Mouse (Mus musculus) CD4-positive, CD25-positive, alpha-beta regulatory T cell, adult 2 months (primary cell): ENCODE data around the gene Klhl42.

Experiments
- DNase-seq: peaks from one replicate; pipeline ENCODE4 v3.0.0-alpha.2; 2012; ENCODE audit warnings: low read depth, low spot score

Klhl42 gene

DNA sequence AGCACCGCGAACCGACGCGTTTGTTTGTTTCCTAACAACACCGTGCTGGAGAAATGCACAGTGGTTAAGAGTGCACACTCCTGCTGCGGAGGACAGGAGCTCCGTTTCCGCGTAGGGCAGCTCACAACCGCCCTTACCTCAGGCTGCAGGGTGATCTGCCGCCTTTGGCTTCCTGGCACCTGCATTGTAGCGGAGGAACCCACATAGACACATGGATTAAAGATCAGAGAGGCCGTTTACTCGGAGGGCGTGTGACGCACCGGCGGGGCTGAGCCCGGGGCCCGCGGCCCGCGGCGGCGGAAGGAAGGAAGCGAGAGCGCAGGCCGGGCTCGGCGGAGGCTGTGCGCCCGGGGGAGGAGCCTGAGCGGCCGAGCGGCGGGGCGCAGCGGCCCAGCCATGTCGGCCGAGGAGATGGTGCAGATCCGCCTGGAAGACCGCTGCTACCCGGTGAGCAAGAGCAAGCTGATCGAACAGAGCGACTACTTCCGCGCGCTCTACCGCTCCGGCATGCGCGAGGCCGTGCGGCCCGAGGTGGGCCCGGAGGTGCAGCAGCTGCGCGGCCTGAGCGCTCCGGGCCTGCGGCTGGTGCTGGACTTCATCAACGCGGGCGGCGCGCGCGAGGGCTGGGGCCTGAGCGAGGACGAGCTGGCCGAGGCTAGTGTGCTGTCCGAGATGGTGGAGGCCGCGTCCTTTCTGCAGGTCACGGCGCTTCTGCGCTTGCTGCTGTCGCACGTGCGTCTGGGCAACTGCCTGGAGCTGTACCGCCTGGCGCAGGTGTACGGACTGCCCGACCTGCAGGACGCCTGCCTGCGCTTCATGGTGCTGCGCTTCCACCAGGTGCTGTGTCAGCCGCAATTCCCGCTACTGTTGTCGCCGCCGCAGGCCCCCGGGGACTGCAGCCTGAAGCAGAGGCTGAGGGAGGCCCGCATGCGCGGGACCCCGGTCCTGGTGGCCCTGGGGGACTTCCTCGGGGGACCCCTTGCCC is at the start of gene Klhl42:
Gene Klhl42 (plus strand): TSS at position 244 of the 985 bp plus-strand sequence.
- peak; percentile 87 for DNase-seq

DNA sequence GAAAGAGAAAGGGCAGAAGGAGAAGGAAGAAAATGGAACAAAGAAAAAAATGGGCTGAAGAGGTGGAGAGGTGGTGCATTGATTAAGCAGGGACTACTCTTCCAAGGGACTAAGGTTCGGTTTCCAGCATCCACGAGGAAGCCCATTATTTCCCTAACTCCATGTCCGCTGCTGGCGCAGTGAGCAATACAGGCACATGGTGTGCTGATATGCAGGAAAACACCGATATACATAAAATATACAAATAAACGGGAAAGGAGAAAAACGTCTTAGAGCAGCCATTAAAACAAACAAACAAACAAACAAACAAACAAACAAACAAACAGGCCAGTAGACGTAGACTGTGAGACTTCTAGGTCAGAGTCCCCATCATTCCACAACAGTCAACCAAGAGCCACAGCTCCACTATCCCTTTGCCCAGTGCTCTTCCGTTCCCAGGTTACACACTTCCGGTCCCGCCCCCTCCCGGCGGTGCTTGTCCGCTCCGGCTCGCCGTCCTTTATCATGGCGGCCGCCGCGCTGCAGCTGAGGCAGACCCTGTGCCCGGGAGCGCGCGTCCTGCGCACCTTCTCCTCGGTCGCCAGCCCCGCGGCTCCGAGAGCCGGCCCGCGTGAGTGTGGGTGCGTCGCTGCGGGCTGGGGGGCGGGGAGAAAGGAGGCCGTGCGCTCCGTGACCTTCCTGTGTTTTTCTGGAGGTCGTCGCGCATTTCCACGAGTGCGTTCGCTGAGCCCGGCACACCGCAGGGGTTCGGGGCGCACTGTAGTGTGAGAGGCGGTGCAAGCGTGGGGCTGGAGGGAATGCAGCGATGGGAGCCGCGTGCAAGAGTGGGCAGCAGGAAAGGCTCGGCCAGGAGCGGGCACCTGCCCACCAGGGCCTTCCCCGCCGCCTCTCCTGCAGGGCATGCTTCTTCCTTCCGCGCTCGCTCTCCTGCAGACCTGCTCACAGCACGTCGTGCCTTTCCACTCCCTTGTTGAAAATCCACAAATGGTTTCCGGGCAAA is 48.6 kb upstream of the Klhl42 start, which contains the start of gene Mrps35:
Gene Mrps35 (plus strand): TSS at position 474 of the 1,000 bp plus-strand sequence.
- DNase-seq = peak; percentile 91

DNA sequence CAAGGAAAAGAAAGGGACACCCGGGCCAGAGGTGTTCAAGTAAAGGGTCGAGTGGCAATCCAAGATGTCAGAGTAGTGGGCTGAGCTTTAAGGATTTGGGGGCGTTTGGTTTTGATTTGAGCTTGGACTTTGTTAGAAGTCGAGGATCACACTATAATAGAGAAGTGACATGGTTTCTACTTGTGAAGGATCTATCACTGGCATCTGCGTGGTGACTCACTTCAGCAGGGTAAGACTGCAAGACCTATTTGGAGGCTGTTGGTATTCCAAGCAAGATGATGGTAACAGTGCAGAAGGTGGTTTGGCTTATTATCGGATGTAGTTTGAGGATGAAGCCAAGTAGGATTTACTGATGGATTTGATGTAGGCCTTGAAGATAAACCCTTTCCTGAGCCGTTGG is 47.5 kb upstream of the Klhl42 start:
- DNase-seq = no peak

DNA sequence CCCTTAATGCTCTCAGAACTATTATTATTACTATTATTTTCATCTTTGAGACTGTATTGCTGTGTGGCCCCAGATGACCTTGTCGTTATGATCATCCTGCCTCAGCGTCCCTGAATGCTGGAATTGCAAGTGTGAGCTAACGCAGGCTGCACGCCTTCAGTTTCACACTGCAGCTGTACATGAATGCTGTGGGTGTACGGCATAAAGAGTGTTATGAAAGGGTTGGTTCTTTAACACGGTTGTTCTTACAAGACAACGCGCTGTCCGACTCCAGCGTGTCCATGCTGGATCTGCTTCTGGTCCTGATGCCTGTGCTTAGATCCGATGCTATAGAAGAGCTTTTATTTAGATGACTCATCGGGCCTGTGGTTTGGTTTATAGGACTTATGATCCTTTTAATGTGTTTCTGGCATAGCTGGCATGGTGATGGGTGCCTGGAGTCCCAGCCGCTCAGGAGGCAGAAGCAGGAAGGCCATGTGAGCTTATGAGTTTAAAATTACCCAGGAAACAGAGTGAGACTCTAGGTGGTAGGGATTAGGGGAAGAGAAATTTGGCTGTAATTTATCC is 41.9 kb upstream of the Klhl42 start:
- no peak for DNase-seq

DNA sequence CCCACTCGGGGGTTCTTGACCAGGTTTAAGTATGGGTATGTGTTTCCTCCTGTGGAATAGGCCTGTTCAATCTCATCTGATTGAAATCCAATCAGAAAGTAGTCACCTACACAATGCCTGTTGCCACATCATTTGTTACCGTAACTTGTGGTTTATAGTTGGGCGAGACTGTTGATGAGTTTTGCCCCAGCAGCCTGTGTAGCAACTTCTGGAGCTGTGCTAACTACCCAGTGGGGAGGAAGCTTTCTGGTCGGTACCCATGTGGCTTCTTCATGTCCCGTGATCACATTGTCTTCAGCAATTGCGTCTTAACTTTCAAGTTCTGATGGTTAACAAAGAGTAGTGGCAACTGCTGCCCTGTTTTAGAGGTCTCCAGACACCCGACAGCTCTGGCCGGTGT is 39.5 kb upstream of the Klhl42 start:
- no peak for DNase-seq

DNA sequence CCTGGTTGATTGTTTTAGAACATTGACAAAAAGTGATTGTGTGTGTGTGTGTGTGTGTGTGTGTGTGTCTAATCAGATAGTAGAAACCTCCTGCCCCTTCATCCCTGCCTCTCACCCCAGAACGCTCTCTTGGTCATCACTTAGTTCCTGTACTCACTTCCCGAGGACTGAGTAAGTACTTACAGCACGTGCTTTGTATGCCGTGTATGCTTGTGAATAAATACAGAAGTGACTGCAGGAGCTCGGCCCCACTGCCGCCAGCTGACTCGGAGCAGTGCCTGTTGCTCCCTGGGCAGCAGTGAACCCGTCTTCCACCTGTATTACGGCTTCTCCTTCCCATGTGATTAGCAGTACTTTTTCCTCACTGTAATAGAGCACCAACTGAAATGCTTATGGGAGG is 38.7 kb upstream of the Klhl42 start:
- no peak for DNase-seq

DNA sequence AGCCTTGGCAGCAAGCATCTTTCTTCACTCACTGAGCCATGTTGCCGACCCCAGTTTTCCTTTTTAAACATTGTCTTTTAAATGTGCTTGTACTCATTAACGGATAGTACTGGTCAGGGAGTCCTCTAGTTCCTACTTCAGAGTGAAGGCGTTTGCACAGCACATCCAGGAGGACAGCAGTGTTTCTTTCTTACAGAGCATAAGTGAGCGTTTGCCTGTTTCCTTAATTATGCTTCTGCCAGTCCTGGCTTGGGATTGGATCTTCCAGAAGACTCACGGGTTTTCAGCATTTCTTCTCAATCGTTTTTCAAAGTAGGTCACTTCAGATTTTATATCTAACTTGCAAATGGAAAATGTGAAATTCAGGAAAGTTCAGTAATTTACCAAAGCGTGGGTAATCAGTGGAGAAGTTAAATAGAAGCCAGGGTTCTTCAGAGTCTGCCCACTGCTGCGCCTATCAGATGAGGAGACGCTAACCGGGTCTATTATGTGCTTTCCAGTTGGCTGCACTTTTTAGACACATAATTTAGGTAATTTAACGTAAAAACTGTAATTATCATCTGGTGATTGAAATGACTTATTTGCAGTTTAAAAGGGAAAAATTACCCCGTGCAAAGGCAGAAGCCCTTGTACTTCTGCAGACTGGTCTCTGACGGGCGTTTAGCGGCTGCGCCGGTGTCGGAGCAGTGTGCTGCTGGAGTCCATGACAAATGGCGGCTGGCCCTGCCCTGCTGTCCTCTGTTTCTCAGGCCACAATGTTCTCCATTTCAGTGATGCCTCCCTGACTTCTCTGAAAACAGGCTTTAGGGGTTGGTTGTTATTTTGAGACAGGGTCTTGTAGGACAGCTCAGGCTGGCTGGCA is 37.2 kb upstream of the Klhl42 start:
- no peak for DNase-seq

DNA sequence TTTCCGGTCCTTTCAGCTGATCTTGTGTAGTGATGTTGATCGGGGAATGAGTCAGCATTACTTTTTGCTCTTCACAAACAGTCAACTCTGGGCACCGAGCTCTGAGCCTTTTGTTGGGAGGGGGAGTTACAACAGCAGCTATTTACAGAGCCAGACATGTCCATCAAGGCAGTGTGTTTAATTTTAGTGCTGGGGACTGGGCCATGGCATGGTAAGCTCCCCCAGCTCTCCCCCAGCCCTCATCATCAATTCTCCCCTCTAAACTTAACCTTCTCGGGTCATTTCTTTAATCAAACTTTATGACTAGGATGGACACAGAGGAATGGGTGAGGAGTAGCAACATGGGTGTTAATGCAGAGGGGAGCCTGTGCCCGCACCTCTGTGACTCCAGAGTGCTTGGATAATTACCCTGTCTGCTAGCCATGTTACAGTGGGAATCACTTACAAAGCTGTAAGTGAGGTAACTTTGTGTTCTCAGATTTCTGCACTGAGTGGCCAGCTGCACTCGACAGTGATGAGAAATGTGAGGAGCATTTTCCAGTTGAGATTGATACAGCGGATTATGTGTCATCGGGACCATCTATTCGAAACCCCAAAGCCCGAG is 35.7 kb upstream of the Klhl42 start:
- DNase-seq = no peak

DNA sequence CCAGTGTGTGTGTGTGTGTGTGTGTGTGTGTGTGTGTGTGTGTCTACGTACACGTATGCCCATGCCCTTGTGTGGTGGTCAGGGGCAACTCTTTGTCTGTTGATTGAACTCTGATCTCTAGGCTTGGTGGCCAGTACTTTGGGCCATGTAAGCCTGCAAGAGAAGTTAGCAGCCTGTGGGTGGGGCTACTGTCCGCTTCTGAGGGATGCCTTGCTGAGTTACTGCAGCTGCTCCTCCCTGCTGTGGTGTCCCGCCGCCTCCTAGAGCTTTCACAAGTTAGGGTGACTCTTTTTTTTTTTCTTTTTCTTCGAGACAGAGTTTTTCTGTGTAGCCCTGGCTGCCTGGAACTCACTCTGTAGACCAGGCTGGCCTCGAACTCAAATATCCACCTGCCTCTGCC is 31.9 kb upstream of the Klhl42 start:
- no peak for DNase-seq

DNA sequence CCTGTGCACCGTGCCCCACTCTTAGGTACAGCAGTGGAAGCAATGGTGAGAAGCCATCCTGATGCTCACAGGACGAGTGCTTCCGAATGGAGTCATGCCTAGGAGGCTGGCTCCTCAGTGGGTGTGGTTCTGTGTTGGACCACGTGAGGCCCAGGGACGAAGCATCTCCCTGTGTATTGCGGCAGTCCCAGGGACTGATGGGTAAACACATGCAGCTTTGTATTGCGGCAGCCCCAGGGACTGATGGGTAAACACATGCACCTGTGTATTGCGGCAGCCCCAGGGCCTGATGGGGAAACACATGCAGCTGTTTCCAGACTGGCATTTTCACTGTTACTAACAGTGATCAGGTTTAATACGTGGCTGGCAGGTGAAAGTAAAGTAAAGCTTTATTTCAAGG is 29.5 kb upstream of the Klhl42 start:
- no peak for DNase-seq

DNA sequence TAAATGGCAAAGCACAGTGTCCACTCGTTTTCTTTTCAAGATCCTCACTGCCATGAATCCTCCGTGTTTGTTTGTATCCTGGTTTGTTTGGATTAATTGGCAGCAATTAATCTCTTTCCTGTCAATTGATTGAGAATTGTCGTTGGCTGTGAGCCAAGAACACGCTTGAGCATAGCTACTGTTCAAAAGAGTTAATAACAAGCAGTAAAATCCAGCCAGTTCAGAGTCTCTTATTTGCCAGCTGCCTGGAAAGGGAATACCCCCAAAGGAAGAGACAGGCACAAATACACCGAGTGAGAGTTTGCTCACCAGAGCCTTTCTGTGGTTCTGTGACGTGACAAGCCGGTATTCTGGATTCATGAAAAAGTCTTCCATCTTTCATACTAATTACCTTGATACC is 29.1 kb upstream of the Klhl42 start:
- no peak for DNase-seq

DNA sequence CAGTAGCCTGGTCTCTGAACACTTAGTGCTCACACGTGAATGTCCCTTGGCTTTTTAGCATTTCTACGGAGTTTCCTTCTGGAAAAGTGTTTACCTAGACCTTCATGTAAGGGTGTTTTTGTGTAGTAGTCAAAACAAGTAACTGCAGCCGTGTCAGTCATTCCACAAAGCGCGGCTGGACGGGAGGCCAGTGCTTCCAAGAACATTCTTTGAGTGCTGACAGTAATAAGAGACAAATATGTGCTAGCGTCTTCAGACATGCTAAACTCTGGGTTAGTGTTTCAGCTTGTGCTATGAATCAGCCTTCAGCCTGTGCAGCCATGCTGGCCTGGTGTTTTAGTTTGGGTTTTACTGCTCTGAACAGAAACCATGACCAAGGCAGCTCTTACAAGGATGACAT is 28.5 kb upstream of the Klhl42 start:
- DNase-seq = no peak

DNA sequence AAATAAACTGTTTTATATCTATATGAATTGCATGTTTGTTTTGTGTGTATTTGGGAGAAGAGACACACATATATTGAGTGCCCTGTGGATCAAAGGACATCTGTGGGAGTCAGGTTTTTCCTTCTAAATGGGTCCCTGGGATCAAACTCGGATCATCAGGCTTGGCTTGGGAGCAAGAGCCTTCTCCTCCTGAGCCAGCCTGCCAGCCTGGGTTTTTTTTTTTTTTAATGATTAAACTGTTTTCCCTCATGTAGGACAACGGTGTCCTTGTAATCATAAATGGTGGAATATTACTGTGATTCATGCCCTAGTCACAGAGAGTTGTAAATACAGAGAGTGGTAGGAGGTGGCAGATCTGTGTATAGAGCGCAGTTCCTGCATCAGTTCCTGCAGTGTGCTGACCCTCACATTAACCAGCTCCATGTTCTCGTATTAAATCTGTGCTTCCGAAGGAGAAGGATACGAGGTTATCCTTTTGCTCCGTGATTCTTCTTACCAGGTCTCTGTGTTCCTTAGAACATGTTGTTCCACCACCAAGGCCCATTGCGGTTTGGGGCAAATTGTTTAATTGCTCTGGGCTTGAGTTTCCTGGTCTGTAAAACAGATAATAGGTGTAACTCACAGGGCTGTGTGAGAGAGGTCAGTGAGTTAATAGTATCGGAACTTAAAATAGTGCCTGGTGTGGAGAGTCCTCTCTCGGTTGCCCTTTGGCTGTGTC is 26.8 kb upstream of the Klhl42 start:
- DNase-seq = no peak

DNA sequence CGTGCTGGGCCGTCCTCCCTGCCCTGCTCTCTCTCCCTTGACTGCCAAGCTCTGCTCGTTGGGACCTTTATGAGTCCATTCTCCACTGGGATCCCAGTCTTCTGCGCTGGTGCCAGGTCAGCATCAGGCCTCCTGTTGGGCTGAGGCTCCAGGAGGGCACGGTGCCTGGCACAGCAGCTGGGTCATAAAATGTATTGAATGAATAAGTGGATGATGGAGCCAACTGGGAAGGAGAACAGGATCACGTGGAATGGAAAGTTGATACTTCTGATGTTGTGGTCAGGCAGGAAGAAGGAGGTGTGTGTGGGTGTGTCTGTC is 26.3 kb upstream of the Klhl42 start:
- no peak for DNase-seq

DNA sequence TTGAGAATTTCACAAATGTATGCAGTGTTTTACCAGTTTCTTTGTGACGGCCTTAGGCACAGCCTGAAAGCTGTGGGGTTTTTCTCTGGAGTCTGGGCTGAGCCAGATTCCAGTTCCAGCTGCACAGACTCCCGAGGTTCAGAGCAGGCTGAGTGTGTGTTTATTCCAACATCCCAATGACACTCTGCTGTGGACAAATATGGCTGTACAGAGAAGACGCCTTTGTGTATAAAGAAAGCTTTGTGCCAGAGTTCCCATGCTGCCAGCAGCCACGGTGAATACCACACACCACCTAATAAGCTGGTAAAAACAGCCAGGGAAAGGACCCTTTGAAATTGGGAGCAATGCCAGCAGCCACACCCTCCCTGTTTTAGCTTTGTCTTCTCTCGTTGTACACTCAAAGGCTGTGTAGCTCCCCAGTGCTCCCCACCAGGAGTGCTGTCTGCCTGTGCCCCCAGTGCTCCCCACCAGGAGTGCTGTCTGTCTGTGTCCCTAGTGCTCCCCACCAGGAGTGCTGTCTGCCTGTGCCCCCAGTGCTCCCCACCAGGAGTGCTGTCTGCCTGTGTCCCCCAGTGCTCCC is 15.3 kb upstream of the Klhl42 start:
- no peak for DNase-seq

DNA sequence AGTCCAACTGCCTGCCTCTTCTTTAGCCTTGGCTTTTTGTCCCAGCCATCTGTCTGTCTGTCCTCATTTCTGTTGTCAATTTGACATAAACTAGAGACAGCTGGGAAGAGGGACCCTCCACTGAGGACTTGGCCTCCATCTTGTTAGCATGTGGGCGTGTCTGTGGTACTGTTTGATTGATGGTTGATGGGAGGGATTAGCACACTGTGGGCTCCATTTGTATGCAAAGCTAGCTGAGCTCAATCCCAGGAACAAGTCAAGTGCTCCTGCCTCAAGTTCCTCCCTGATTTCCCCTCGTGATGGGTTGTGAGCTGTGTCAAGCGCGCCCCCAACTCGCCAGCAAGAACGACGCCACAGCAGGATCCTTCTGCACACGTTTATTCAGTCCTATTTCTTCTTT is 14.3 kb upstream of the Klhl42 start:
- DNase-seq = no peak

DNA sequence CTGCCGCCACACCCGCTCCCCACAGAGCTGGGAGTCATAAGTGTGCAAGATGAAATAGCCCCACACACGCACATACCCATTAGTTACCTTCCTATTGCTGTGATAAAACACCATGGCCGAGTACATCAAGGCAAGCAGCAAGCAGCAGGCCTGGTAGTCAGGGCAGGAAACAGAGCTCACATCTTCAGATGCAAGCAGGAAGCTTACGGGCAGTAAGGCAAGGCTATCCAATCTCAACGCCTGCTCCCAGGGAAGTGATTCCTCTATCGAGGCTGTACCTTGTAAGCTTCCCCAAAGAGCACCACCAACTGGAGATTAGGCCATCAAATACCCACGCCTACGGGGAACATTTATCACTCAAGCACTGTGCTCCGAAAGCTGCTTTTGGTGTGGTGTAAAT is 11.3 kb upstream of the Klhl42 start:
- DNase-seq = no peak

DNA sequence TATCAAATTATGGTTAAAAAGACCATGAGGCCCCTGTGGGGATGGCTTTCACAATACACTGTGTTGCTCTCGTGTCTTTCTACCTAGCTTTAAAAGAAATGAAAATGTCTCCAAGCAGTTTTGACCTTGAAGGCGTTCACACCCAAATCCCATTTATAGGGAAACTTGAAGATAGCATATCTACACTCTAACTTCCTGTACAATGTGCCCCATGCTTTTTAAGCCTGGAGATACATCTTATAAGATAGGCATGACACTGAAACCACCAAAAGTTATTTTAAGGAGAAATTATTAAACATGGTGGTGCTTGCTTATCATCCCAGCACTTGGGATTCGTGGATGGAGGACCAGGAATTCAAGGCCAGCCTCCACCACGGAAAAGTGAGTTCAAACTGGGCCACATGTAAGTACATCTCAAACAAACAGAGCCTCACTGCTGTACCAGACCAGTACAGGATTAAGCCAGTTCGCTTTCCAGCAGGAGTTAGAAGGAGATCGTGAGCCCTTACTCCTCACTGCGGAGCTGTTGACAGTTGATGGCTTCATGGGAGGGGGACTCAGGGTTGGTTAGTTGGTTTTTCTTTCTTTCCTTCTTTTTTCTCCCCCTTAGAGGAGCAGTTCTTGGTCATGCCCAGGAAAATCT is 5.7 kb upstream of the Klhl42 start:
- DNase-seq = no peak

DNA sequence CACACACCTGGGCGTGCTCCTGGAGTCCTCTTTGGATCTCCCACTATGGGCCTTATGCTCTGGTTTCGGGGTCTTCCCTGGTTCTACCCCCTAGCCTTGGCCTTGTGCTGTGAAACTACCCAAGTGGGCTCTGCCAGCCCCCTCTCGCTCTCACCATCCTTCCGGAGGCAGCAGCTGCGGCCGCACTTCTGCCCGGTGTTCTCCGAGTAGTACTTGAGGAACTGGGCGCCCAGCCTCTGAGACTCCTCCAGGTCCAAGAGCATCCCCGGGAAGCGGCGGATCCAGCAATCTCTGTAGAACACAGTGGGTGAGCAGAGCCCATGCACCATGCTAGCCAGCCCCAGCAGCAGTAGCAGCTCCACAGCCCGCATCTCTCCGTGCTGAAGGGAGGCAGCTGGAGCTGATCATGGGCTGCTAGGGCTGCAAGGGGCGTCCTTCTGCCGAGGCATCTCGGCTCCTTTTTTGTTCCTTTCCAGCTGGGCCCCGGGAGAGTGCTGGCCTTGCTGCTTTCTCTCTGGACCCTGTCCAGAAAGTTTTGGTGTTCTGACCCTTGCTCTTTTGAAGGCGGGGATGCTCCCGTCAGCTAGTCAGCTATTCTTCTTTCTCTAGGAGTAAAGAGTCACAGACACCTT is 4.5 kb upstream of the Klhl42 start, which contains the start of gene Mansc4:
Gene Mansc4 (minus strand): TSS at position 439 of the 632 bp plus-strand sequence.
- no peak for DNase-seq
